Mouse (Mus musculus): ENCODE measurements at regions not wholly inside any gene's neighbourhood (a gene's known extent, or its start where the extent isn't known, plus 50 kb on each side); places are given as distances from the start of the nearest gene placed in this dataset.

- TF ChIP-seq CTCF (IDR thresholded peaks at IDR 0.05; ENCODE audit: borderline replicate concordance, extremely low read depth, insufficient read depth, insufficient read length): no peak
- no peak for TF ChIP-seq POLR2A (IDR thresholded peaks at IDR 0.05; ENCODE audit: borderline replicate concordance, extremely low read depth, insufficient read depth, insufficient read length, poor library complexity, severe bottlenecking)
Observed at GRCm38 (mm10) chr12:39648952-39649351, 388.9 kb downstream of the Arl4a start.

Measured in brain, embryonic 14.5 days (tissue).